In the genomic region with DNA sequence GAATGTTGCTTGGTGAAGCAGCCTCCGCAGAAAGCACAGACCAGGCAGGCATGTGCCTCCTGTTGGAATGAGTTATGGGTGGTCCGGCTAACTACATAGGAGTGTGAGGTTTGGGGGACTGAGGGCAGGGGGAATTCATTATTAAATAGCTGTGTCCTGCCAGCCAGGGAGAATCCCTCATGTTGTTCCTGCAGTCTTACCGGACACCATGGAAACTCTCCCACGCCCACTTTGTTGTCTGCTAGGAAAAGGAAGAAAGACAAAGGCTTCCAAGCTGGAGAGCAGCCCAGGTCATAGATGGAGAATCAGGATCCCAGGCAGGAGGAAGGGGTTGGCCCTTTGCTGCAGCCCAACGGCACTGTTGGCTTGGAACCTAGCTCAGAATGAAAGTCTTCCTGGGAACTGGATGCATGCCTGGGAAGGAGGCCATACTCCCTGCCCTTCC, we compare ENCODE assay signal across 9 mouse cellular contexts. TPM values are rescaled to one million over a fixed set of nuclear protein-coding genes. Genes with fewer than 3 reads are reported as not detected.
DNase-seq lines count a peak whose midpoint lies in the region; ATAC-seq and TF ChIP-seq lines count a peak whose summit lies in the region.
"Had no signal": no experiment of that assay in that cellular context is flagged by ENCODE, and none has a peak within 500 bp of the region (broad histone marks: within the 10 kb centered on the region; RNA-seq: fewer than 3 reads in every experiment).

No protein-coding gene starts in this region.

- no peak overlapping the region for H3K9ac ChIP-seq in heart, postnatal 0 days (replicated peaks; ENCODE audit: low read depth, low read length)
- no peak overlapping the region for H3K9ac ChIP-seq in limb, embryonic 12.5 days (replicated peaks)

- no peaks in the 10 kb centered on the region for H3K36me3 ChIP-seq in heart, postnatal 0 days (replicated peaks; ENCODE audit: control insufficient read depth, insufficient read depth, low read length)
- 0 out of 2 replicates have a peak, but pooled peaks cover 3% of the 10 kb centered on the region for H3K36me3 ChIP-seq in limb, embryonic 12.5 days

- H3K4me3 ChIP-seq in heart, postnatal 0 days (ENCODE audit: low read depth, low read length): no peak overlapping the region
- no peak overlapping the region for H3K4me3 ChIP-seq in limb, embryonic 12.5 days (replicated peaks)
- H3K4me3 ChIP-seq: erythroblast, embryonic 14.5 days had no signal

- TF ChIP-seq CTCF in heart, postnatal 0 days (IDR thresholded peaks at IDR 0.05; ENCODE audit: low read depth): no peak

- no peaks in the 10 kb centered on the region for H3K27me3 ChIP-seq in heart, postnatal 0 days (ENCODE audit: control insufficient read depth, insufficient read depth, low read length)
- H3K27me3 ChIP-seq in limb, embryonic 12.5 days: no peaks in the 10 kb centered on the region

- DNase-seq in retina, postnatal 1 day: peak; percentile 63
- DNase-seq in retina, embryonic 14.5 days (ENCODE audit: low spot score): no peak
- DNase-seq in heart, postnatal 0 days (ENCODE audit: low spot score): peak; percentile 43
- DNase-seq in liver: no peak
- no peak for DNase-seq in MN1 (ENCODE audit: low spot score)
- DNase-seq in spleen, adult 12 weeks (ENCODE audit: low spot score): no peak
- DNase-seq in layer of hippocampus, postnatal 36 days: no peak

- H3K4me2 ChIP-seq in heart, postnatal 0 days (ENCODE audit: low read depth, low read length): peak overlapping the region; percentile 28; the same call in 1 of the 2 replicates
- peak overlapping the region; percentile 23; the same call in 1 of the 2 replicates for H3K4me2 ChIP-seq in limb, embryonic 12.5 days

- 0 out of 2 replicates have a peak, but pooled peaks cover 8% of the 10 kb centered on the region for H3K4me1 ChIP-seq in heart, postnatal 0 days (ENCODE audit: control insufficient read depth, insufficient read depth)
- H3K4me1 ChIP-seq in limb, embryonic 12.5 days (replicated peaks): peaks cover 38% of the 10 kb centered on the region

- H3K27ac ChIP-seq in heart, postnatal 0 days (ENCODE audit: low read depth): peak overlapping the region; percentile 39; the same call in 1 of the 2 replicates
- H3K27ac ChIP-seq in limb, embryonic 12.5 days: no peak overlapping the region

- 56% methylated on average over 5 of the region's 5 CpGs for WGBS in heart, postnatal 0 days
- 50% methylated on average over 5 of the region's 5 CpGs for WGBS in limb, embryonic 12.5 days

- ATAC-seq in heart, postnatal 0 days (ENCODE audit: insufficient read depth, low read depth): peak; percentile 66
- no peak for ATAC-seq in limb, embryonic 12.5 days (ENCODE audit: insufficient number of reproducible peaks, insufficient read depth, low FRiP score, low TSS enrichment, low read depth)

- TF ChIP-seq EP300 in heart, postnatal 0 days (IDR thresholded peaks at IDR 0.05; ENCODE audit: low read depth): no peak

- H3K9me3 ChIP-seq in heart, postnatal 0 days (replicated peaks; ENCODE audit: control insufficient read depth, low read length): no peaks in the 10 kb centered on the region
- H3K9me3 ChIP-seq in limb, embryonic 12.5 days: no peaks in the 10 kb centered on the region

RNA-seq across cellular contexts. Expression of a gene that starts 51.6 kb away (rescaled TPM):
- total RNA-seq in heart, postnatal 0 days (2014; rRNA removed; ENCODE audit: low replicate concordance): 3.4 and 10.4 TPM in 2 replicates
- polyA plus RNA-seq in heart, postnatal 0 days (2015; fragmentation: Nextera tagmentation; extraction: Ambion mirVana): 4.2 and 4.3 TPM in 2 replicates
- 31.4 and 35.0 TPM in 2 replicates for polyA plus RNA-seq in limb, embryonic 12.5 days (2016; fragmentation: Nextera tagmentation; extraction: Ambion mirVana)
- total RNA-seq in layer of hippocampus, postnatal 36 days (2021): 1 to 10 TPM; 6.9 to 7.3 TPM

Comparison
In these comparisons a context has a peak if more than half of its experiments do, and no peak if none do; other contexts are left out.
1. DNase-seq: peak in retina, postnatal 1 day (single experiment) and heart, postnatal 0 days (single experiment); none in retina, embryonic 14.5 days (single experiment), liver (single experiment), MN1 (single experiment), spleen, adult 12 weeks (single experiment) and layer of hippocampus, postnatal 36 days (0 of 2).